Mouse (Mus musculus) erythroblast, adult 5-6 weeks (primary cell): ENCODE data around the gene Tle4. TPM values are rescaled to one million over a fixed set of nuclear protein-coding genes. Genes with fewer than 3 reads are reported as not detected.

Source experiments
- ATAC-seq: replicated peaks from 2 replicates; pipeline ENCODE4 v1.8.0; 2016; ENCODE audit warnings: moderate number of reproducible peaks, mild to moderate bottlenecking, moderate TSS enrichment, inconsistent platforms; ENCODE audit not compliant: poor library complexity, low FRiP score, severe bottlenecking
- total RNA-seq, 2 experiments: library from RNA; stranded (forward) in 1 of 2; stranded (reverse) in 1 of 2; fragments of 150-400 nt in 1 of 2; fragments of 200-764, 138-1000 nt in 1 of 2; gene quantifications; 2 replicates each; pipeline versions ENCODE4 v1.2.3 to v1.2.4; 2015 to 2017; ENCODE audit warnings: low replicate concordance in 2 of 2

Gene Tle4
- total RNA-seq, 2 experiments from 2014 or later = 5.3 to 17.3 TPM

DNA sequence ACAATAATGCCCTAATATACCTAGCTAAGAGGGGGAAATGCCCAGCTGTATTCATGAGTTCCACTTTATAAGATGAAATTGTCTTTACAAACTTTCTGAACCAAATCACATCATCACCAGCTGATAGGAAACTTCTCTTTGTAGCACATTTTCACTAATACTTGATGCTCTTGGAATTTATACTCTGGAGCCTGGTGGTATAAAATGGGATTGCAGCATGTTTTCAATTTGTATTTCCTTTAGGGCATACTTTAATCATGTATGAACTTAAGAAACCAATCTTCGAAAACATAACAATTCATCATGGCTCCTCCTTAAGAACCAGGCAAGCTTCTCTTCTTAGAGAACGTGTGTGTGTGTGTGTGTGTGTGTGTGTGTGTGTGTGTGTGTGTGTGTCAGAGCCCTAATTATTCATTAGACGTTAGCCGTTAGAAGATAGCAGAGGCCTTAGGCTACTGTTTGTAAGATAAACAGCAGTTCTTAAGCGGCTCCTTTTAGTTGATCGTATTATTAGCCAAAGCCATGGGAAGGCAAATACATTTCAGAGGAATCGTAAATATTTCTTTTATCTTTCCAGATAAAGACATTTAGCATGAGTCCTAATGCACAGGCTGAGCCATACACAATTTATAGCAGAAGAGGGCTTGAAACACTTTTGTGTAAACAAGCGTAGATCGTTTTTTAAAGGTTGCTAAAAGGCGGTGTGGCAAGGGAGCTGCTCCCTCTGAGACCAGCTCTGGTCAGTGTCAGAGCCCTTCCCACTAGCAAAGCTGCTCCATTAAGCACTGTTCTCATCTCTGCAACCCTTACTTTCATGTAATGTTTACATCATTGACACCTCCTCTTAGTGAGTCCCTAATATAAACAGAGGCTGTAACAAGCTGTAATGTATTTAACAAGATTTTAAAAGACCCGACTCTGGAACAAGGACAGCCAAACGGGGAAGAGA is 173.6 kb downstream of the Tle4 start:
- no peak for ATAC-seq

- ATAC-seq = no peak
Measured at GRCm38 (mm10) chr19:14421691-14422090, 176.2 kb downstream of the Tle4 start.

DNA sequence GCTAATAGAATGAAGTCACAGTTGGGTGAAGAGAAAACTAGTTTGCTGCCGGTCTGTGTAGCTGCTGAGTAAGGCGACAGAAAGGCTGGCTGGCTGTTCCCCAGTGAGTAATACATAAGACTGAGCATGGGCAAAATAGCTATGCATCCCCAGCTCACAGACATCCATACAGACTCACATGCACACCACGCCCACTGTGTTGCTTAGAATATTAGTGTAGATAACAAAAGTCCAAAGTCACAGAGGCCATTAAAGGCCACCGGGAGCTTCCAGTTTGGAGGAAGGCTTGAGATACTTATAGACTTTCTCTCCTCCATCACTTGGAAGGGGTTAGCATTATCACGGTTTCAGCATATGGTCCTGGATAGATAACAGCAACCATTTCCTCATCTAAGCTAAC is 178.0 kb downstream of the Tle4 start:
- ATAC-seq = no peak

DNA sequence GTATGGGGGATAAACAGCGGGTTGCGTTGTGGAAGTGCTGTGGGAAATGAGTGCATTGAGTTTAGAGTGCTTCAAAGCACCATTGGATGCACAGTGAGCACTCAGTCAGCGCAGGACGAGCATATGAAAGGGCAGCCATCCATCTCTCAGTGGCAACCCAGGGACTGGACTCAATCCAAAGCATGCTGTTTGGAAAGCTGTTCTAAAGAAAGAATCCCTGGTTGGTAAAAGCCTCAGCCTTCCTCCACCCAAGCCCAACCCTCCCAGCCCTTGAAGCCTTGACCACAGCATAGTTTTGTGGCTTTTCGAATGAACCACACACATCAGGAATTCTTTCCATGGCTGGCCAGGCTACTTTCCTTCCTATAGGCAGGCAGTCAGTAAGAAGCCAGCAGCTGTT is 181.0 kb downstream of the Tle4 start:
- no peak for ATAC-seq

DNA sequence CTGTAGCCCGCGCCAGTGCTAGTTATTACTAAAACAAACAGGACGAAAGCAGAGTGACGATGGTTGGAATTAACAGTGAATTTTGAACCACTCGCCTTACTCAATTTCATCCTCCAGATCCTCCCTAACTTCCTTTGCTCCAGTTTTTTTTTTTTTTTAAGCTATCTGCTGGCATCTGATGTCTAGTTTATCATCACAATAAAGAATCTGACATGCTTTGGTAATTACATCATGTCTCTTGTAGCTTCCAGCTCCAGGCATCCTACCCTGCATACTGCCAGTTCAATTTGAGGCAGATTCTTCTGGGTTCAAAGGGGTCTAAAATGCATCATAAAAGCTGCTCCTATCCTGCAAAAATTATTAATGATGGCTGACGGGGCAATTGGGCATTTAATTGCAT is 181.9 kb downstream of the Tle4 start:
- ATAC-seq = no peak

- ATAC-seq = no peak
Measured at GRCm38 (mm10) chr19:14414957-14415356, 182.9 kb downstream of the Tle4 start.

DNA sequence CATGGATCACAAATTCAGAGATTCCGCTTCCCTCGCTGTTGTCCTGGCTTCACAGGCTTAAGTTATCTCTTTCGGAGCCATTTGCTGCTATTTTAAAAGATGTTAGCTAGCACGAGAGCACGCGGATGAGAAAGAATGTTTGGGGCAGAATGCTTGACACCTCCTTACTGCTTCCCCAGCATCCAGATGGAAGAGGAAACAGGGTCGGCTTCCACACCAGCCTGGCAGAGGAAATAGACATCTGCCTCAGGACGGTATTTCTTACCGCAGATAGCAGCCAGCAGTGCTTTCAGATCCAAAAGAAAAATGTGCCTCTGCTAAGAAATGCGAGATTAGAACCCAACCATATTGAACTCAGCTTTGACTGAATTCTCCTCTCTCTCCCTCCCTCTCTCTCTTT is 191.2 kb downstream of the Tle4 start:
- ATAC-seq = no peak
